Mouse (Mus musculus) forebrain, embryonic 12.5 days (tissue): ENCODE measurements at regions not wholly inside any gene's neighbourhood (a gene's known extent, or its start where the extent isn't known, plus 50 kb on each side); places are given as distances from the start of the nearest gene placed in this dataset.

Experiments
- ATAC-seq: fragments of 200-750 bp; cut with Nextera tagmentation; 2 replicates; pipeline ENCODE4 v1.8.0; 2017; ENCODE audit warnings: moderate TSS enrichment; ENCODE audit not compliant: low FRiP score
- H3K27ac ChIP-seq: fragments of 300-500 bp; sonication (generic); 2 replicates; pipeline ENCODE4 v1.5.1; 2016; ENCODE audit warnings: mild to moderate bottlenecking
- H3K27me3 ChIP-seq: fragments of 300-500 bp; sonication (generic); 2 replicates; pipeline ENCODE4 v1.6.1; 2016; ENCODE audit warnings: mild to moderate bottlenecking
- H3K36me3 ChIP-seq: fragments of 300-500 bp; sonication (generic); replicated peaks from 2 replicates; pipeline ENCODE4 v1.6.1; 2016; ENCODE audit warnings: mild to moderate bottlenecking
- H3K4me1 ChIP-seq: fragments of 300-500 bp; sonication (generic); 2 replicates; pipeline ENCODE4 v1.6.1; 2016
- H3K4me2 ChIP-seq: fragments of 300-500 bp; sonication (generic); 2 replicates; pipeline ENCODE4 v1.6.1; 2016; ENCODE audit warnings: mild to moderate bottlenecking, moderate library complexity
- H3K4me3 ChIP-seq: fragments of 300-500 bp; sonication (generic); replicated peaks from 2 replicates; pipeline ENCODE4 v1.5.1; 2016; ENCODE audit warnings: mild to moderate bottlenecking
- H3K9ac ChIP-seq: fragments of 300-500 bp; sonication (generic); 2 replicates; pipeline ENCODE4 v1.6.1; 2016; ENCODE audit warnings: mild to moderate bottlenecking
- H3K9me3 ChIP-seq: fragments of 300-500 bp; sonication (generic); 2 replicates; pipeline ENCODE4 v1.6.1; 2016
- WGBS: fragments of 180-500 bp; shearing (Covaris S2); methylation state at CpG from one replicate; pipeline ENCODE4 v1.1.7; 2016; 5-methylcytosine and 5-hydroxymethylcytosine counted together

DNA sequence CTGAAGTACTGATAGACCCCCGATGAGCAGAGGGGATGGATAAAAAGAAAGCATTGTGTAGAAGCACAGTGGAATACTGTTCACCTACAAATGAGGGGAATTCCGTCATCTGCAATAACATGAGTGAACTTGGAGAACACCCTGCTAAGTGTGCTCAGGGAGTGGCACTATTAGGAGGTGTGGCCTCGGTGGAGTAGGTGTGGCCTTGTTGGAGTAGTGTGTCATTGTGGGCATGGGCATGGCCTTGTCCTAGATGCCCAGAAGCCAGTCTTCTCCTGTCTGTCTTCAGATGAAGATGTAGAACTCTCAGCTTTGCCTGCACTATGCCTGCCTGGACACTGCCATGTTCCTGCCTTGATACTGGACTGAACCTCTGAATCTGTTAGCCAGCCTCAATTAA, 86.2 kb upstream of the Kl start:
- no peak overlapping the region for H3K9ac ChIP-seq
- no peak overlapping the region for H3K4me2 ChIP-seq
- no peak for ATAC-seq
- WGBS = 93% methylated on average over 3 of the region's 3 CpGs
- H3K27me3 ChIP-seq = no peaks in the 10 kb centered on the region
- no peaks in the 10 kb centered on the region for H3K4me1 ChIP-seq
- no peaks in the 10 kb centered on the region for H3K36me3 ChIP-seq
- 0 out of 2 replicates have a peak, but pooled peaks cover 6% of the 10 kb centered on the region for H3K9me3 ChIP-seq
- H3K4me3 ChIP-seq = no peak overlapping the region
- no peak overlapping the region for H3K27ac ChIP-seq

DNA sequence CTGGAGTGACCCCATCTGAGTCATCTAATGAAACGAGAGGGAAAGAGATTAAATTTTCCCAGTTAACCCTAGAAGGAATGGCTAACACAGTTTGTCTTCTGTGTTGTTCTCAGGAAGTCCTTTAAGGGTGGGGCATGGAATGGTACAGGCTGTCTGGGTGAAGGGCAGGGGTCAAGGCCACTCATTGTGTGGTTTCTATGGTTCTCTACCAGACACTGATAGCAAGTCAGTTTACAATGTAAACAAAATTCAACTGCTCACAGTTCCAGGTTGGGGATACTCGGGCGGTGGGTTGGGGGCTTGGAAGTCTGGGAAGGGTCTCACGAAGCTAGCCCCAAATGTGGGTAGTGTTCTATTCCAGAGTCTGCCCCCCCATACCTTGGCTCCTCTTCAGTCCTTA, 82.5 kb upstream of the Kl start:
- ATAC-seq = no peak
- no peaks in the 10 kb centered on the region for H3K36me3 ChIP-seq
- WGBS = 86% methylated on average over 4 of the region's 4 CpGs
- no peak overlapping the region for H3K9ac ChIP-seq
- H3K4me1 ChIP-seq = no peaks in the 10 kb centered on the region
- H3K27me3 ChIP-seq = no peaks in the 10 kb centered on the region
- H3K9me3 ChIP-seq = 0 out of 2 replicates have a peak, but pooled peaks cover 6% of the 10 kb centered on the region
- no peak overlapping the region for H3K4me2 ChIP-seq
- H3K4me3 ChIP-seq = no peak overlapping the region
- no peak overlapping the region for H3K27ac ChIP-seq

DNA sequence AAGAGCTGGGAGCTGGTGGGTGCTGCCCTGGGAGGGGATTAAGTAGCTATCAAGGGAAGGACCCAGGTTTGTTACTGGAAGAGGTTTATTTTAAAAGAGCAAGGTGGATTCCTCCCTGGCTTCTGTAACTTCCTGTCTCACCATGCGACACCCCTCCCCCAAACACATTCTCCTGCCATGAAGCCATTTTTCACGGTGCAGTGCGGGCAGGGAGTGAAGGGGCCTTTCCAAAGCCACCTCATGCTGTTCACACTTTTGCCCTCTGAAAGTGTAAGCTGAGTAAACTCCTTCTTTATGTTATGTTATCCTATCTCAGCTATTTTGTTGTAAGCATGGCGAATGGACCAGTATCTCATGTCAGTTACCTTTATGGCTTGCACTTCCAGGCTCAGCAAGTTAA, 73.6 kb upstream of the Kl start:
- Histone ChIP-seq H3K4me3 (no peak overlapping the region), H3K4me2 (no peak overlapping the region), H3K27ac (no peak overlapping the region), H3K9me3 (no peaks in the 10 kb centered on the region), H3K36me3 (no peaks in the 10 kb centered on the region), H3K4me1 (peaks cover 3% of the 10 kb centered on the region; the same call in 1 of the 2 replicates), H3K27me3 (no peaks in the 10 kb centered on the region), H3K9ac (no peak overlapping the region)
- 75% methylated on average over 4 of the region's 4 CpGs for WGBS
- no peak for ATAC-seq

DNA sequence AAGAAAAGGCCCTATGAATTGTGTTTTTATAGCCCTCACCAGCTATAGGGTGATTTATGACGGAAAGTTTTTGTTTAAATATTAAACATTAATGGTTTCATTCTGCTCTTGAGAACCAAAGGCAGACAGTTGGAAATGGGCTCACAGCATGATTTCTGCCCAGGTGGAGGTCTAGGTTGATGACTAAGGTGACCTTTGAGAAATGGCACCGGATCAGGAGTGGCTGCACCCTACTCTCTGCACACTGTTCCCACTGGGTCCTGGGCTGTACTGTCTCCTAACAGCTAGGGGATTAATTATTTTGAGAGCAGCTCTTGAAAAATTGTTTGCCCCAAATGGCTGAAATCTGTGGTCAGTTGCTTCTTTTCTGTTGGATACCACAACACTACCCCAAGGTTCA, 68.7 kb upstream of the Kl start:
- WGBS = 89% methylated on average over 2 of the region's 2 CpGs
- H3K9me3 ChIP-seq = no peaks in the 10 kb centered on the region
- H3K4me3 ChIP-seq = no peak overlapping the region

DNA sequence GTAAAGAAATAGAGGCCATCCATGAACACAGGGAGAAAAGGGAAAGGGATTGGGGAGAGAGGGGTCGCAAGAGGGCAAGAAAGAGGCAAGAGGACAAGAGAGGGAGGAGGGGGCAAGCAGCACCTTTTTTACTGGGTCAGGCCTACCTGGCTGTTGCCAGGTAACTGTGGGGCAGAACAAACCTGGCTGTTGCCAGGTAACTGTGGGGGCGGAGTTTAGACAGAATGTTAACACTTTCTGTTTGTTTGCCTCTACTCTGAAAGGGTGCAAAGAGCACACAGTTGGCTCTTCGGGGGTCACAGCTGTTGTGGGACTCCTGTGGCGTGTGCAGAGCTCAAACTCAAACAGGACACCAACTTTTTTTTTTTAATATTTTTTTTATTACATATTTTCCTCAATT, 62.3 kb upstream of the Kl start:
- H3K4me1 ChIP-seq = peaks cover 11% of the 10 kb centered on the region; the same call in 1 of the 2 replicates
- no peaks in the 10 kb centered on the region for H3K9me3 ChIP-seq
- no peak overlapping the region for H3K4me2 ChIP-seq
- 86% methylated on average over 4 of the region's 4 CpGs for WGBS
- no peaks in the 10 kb centered on the region for H3K36me3 ChIP-seq
- ATAC-seq = no peak
- no peaks in the 10 kb centered on the region for H3K27me3 ChIP-seq
- H3K9ac ChIP-seq = no peak overlapping the region
- H3K4me3 ChIP-seq = no peak overlapping the region
- no peak overlapping the region for H3K27ac ChIP-seq

More for the DNA sequence above, 68.7 kb upstream of the Kl start:
- ATAC-seq = no peak
- Histone ChIP-seq H3K4me1 (peaks cover 3% of the 10 kb centered on the region; the same call in 1 of the 2 replicates), H3K27me3 (no peaks in the 10 kb centered on the region), H3K27ac (no peak overlapping the region), H3K36me3 (no peaks in the 10 kb centered on the region), H3K4me2 (no peak overlapping the region), H3K9ac (no peak overlapping the region)

DNA sequence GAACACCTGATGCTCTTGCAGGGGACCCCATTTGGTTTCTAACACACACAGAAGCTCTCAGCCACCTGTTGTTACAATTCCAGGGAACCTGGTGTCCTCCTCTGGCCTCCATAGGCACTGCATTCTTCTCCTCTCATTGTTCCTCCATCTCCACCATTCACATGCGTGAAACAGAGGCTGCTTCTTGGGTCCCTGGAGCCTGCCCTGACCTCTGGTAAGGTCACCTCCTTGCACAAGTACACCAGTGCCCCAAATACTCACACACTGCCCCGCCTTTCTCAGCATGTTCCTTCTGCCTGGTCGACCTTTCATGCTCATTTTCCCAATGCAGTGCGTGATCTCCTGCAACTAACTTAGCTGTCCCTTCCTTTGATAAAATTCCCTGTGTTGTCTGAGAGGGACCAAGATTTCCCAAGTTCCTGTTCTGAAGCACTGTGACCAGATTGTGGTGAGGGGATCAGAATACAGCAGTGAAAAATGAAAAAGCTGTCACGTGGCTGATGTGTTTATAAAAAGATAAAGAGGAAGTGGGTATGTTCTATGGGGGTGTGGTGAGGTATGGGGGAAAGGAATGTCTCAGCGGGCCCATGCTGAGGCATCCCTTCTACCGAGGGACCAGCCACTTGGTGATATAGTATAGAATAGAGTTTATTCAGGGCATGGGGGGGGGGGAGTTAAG, 61.0 kb upstream of the Kl start:
- Histone ChIP-seq H3K27ac (no peak overlapping the region), H3K9me3 (no peaks in the 10 kb centered on the region), H3K4me2 (no peak overlapping the region), H3K4me1 (peaks cover 11% of the 10 kb centered on the region; the same call in 1 of the 2 replicates), H3K27me3 (no peaks in the 10 kb centered on the region), H3K36me3 (no peaks in the 10 kb centered on the region), H3K4me3 (no peak overlapping the region), H3K9ac (no peak overlapping the region)
- WGBS = 58% methylated on average over 7 of the region's 7 CpGs
- ATAC-seq = no peak

DNA sequence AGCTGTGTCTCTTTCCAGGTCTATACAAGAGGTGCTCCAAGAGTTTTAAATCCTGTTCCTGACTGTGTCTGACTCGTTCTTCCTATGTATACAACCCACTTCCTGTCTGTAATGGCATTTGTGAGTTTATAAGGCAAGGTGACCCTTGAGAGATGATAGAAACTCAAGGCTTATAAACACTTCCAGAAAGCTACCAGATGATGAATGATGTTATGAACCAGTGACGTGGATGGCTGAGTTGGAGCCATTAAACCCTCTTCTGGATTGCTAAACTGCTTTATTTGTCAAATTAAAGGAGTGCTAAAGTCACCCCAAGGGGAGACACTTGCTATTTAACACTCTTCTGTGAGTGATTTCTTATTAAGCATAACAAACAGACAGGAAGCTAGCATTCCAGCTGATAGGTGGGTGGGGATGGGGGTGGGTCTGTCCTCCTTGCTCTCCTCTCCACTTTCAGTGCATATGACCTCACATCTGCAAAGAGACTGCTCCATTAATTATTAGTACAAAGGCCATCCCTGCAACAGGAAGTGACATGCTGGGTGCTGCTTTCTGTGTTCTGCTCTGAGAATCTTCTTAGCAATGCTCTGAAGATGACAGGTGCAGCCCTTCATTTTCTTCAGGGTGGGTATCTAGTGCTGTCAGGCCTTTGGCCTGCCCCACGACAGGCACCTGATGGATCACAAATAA, 58.2 kb upstream of the Kl start:
- ATAC-seq = peak; percentile 50; the same call in 1 of the 2 replicates
- H3K27ac ChIP-seq = peak overlapping the region; percentile 46; the same call in 1 of the 2 replicates
- H3K4me1 ChIP-seq = peaks cover 11% of the 10 kb centered on the region; the same call in 1 of the 2 replicates
- H3K9ac ChIP-seq = no peak overlapping the region
- WGBS = 51% methylated on average over 3 of the region's 3 CpGs
- no peaks in the 10 kb centered on the region for H3K9me3 ChIP-seq
- no peak overlapping the region for H3K4me3 ChIP-seq
- H3K27me3 ChIP-seq = no peaks in the 10 kb centered on the region
- H3K36me3 ChIP-seq = no peaks in the 10 kb centered on the region
- no peak overlapping the region for H3K4me2 ChIP-seq

DNA sequence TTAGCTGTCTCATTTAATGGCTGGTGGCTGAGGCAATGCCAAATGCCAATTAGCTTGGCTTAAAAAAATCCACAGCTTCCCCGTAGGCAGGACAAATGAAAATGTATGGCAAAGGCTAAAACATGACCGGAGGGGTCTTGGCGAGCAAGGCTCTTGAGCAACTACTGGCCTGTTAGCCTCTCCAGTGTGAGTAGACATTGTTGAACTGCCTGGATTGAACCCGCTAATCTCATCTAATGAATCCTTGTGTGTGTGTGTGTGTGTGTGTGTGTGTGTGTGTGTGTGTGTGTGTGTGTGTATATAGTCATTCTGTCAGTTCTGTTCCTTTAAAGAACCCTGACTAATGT, 57.7 kb upstream of the Kl start:
- Histone ChIP-seq H3K4me3 (no peak overlapping the region), H3K4me2 (no peak overlapping the region), H3K9me3 (no peaks in the 10 kb centered on the region), H3K9ac (no peak overlapping the region), H3K27ac (peak overlapping the region; percentile 46; the same call in 1 of the 2 replicates), H3K36me3 (no peaks in the 10 kb centered on the region), H3K4me1 (peaks cover 11% of the 10 kb centered on the region; the same call in 1 of the 2 replicates), H3K27me3 (no peaks in the 10 kb centered on the region)
- peak; percentile 81; the same call in 1 of the 2 replicates for ATAC-seq
- 37% methylated on average over 4 of the region's 4 CpGs for WGBS

DNA sequence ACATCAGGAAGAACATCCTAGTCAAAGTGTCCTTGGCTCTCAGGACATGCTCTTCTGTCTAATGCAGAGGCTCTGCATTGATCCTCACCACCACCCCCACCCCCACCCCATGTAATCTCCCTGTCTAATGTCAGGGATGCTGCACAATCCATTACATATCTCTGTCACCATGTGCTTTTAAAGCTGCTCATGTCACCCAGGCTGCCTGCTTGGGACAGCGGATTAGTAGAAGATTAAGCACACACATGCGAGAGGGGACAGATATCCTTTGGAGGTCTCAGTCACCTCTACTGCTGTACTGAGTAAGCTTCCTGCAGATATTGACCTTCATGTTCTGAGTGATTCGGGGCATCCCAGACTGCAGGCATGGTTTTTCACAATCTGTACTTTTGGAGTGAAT, 50.7 kb upstream of the Kl start:
- H3K9ac ChIP-seq = no peak overlapping the region
- H3K4me3 ChIP-seq = no peak overlapping the region
- no peaks in the 10 kb centered on the region for H3K9me3 ChIP-seq
- no peak overlapping the region for H3K27ac ChIP-seq
- no peak overlapping the region for H3K4me2 ChIP-seq
- ATAC-seq = no peak
- WGBS = 80% methylated on average over 3 of the region's 3 CpGs
- H3K4me1 ChIP-seq = peaks cover 10% of the 10 kb centered on the region
- no peaks in the 10 kb centered on the region for H3K36me3 ChIP-seq
- H3K27me3 ChIP-seq = no peaks in the 10 kb centered on the region
